Mouse (Mus musculus): Measurements from ENCODE around the gene Glt8d2. TPM values are rescaled to one million over a fixed set of nuclear protein-coding genes. Genes with fewer than 3 reads are reported as not detected.
A peak's percentile ranks its signal among the peaks of the same experiment; 100 is the strongest.
"Not testable (repeated sequence)": the region's sequence is repeated elsewhere in the genome, so short reads cannot be mapped to it uniquely, and the experiment has no call there.

Glt8d2 gene
- polyA plus RNA-seq, 1 experiment from 2014 or later = 1.2 TPM

DNA sequence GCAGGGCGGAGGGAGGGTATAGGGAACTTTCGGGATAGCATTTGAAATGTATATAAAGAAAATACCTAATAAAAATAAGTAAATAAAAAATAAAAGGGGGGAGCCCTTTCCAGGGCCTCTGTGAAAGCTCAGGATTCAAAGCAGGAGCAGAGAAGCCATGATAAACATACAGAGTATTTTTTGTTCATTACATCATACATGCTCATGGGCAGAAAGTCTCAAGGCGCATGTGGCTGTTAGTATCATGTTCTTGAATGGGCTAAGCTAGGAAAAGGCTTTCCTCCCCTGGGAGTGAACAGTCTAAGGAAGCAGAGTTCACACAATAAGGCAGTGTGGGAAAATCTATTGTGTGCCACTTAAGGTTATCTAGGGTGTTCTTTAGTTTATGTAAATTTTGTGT is 54.1 kb downstream of the Glt8d2 start:
- 93% methylated on average over 3 of the region's 3 CpGs for WGBS
- DNase-seq (ENCODE audit: low spot score) = no peak
- Histone ChIP-seq H3K36me3 (peaks cover 86% of the 10 kb centered on the region), H3K4me1 (peaks cover 3% of the 10 kb centered on the region), H3K4me3 (no peak overlapping the region), H3K27ac (no peak overlapping the region), H3K9me3 (no peaks in the 10 kb centered on the region), H3K27me3 (ENCODE audit: insufficient read depth, poor library complexity, severe bottlenecking) (no peaks in the 10 kb centered on the region)

DNA sequence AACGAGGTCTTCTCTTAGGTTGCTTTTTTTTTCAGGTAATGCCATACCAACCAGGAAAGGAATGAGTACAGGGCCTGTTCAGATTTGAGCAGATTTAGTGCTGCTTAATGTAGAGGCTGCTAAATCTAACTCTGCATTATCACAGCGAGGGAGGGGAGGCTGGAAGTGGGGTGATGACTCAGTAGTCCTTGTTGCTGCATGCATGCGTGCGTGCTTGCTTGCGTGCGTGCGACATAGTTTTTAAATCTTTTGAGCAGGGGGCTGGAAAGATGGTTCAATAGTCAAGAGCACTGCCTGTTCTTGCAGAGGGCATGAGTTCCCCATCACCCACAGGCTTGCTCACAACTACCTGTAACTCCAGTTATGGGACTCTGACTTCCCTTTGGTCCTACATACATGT is 56.1 kb downstream of the Glt8d2 start:
- no peaks in the 10 kb centered on the region for H3K9me3 ChIP-seq
- peaks cover 13% of the 10 kb centered on the region for H3K4me1 ChIP-seq
- no peak overlapping the region for H3K4me3 ChIP-seq
- 95% methylated on average over 7 of the region's 7 CpGs for WGBS
- no peaks in the 10 kb centered on the region for H3K27me3 ChIP-seq (ENCODE audit: insufficient read depth, poor library complexity, severe bottlenecking)
- H3K27ac ChIP-seq = no peak overlapping the region
- peaks cover 68% of the 10 kb centered on the region for H3K36me3 ChIP-seq
- no peak for DNase-seq (ENCODE audit: low spot score)

DNA sequence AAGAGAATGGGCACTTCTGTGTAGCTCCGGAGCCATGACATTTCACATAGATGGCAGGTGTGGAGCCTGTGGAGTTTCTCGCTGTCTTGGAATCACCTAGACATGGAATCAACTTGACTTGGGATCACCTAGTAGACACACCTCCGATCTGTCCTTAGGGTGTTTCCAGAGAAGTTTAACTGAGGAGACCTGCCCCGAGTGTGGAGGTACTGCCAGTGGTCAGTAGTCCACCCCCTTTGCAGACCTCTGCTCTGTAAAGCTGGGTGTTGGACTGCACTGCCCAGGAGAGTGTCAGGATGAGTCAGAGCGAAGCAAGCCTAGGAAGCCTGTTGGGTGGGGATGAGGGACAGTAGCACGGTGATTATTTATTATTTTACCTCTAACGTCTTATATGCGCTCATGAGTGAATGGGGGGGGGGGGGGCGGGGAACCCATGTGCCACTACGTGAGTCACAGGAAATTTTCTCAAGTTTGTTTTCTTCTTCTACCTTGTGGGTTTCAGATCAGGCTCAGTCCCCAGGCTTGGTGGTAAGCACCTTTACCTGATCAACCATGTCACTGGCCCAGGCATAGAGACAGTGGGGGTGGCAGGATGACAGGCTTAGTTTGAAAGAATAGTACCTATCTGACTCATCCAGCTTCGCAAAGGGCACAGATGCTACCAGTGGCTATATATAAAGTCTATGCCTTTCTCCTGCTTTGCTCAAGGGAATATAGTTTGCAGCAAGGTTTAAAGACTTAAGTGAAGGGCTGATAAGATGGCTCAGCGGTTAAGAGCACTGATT is 57.8 kb downstream of the Glt8d2 start:
- Histone ChIP-seq H3K4me1 (peaks cover 21% of the 10 kb centered on the region), H3K27me3 (ENCODE audit: insufficient read depth, poor library complexity, severe bottlenecking) (no peaks in the 10 kb centered on the region), H3K9me3 (no peaks in the 10 kb centered on the region), H3K27ac (no peak overlapping the region), H3K4me3 (no peak overlapping the region), H3K36me3 (peaks cover 51% of the 10 kb centered on the region)
- no peak for DNase-seq (ENCODE audit: low spot score)
- whole genome bisulfite sequencing = 93% methylated on average over 12 of the region's 12 CpGs

DNA sequence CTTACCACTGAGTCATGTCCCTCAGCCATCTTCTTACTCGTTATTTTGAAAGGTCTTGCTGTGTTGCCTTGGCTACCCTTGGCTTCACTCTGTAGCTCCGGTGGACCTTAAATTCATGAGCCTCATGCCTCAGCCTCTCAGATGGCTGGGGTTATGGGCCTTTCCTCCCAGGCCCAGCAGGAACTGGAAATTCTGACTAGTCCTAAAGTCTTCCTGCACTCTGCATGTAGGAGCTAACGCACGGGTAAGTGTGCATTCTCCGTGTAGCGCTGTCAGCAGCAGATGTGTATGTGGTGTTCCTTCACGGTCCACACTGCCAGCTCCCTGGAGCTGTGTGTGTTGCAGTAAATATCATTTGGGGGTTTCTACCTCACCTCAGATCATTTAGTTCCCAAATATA is 59.3 kb downstream of the Glt8d2 start:
- peaks cover 21% of the 10 kb centered on the region for H3K4me1 ChIP-seq
- no peak overlapping the region for H3K27ac ChIP-seq
- peak overlapping the region; percentile 77 for H3K4me3 ChIP-seq
- H3K36me3 ChIP-seq = peaks cover 38% of the 10 kb centered on the region
- no peak for DNase-seq (ENCODE audit: low spot score)
- H3K27me3 ChIP-seq (ENCODE audit: insufficient read depth, poor library complexity, severe bottlenecking) = no peaks in the 10 kb centered on the region
- 77% methylated on average over 7 of the region's 7 CpGs for WGBS
- no peaks in the 10 kb centered on the region for H3K9me3 ChIP-seq

DNA sequence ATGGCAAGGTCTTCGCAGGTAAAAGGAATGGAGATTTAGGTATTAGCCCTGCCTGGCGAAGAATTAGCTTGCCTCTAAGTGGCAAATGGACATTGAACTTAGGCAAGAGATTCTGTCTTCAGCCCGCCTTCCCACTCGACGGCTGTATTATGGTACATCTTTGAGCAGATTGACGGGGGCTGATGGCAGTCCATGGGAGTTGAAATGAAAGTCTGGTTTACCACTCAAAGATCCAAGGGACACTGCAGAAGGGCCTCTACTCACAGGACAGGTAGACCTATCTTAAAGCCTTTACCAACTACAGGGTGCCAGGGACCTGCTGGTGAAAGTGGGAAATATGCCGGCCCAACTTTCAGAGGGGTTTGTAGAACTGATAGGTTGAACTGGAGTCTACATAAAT is 60.0 kb downstream of the Glt8d2 start:
- Histone ChIP-seq H3K9me3 (no peaks in the 10 kb centered on the region), H3K4me3 (peak overlapping the region; percentile 77), H3K36me3 (peaks cover 35% of the 10 kb centered on the region), H3K4me1 (peaks cover 21% of the 10 kb centered on the region), H3K27ac (peak overlapping the region; percentile 95), H3K27me3 (ENCODE audit: insufficient read depth, poor library complexity, severe bottlenecking) (no peaks in the 10 kb centered on the region)
- 23% methylated on average over 7 of the region's 7 CpGs for WGBS
- no peak for DNase-seq (ENCODE audit: low spot score)

DNA sequence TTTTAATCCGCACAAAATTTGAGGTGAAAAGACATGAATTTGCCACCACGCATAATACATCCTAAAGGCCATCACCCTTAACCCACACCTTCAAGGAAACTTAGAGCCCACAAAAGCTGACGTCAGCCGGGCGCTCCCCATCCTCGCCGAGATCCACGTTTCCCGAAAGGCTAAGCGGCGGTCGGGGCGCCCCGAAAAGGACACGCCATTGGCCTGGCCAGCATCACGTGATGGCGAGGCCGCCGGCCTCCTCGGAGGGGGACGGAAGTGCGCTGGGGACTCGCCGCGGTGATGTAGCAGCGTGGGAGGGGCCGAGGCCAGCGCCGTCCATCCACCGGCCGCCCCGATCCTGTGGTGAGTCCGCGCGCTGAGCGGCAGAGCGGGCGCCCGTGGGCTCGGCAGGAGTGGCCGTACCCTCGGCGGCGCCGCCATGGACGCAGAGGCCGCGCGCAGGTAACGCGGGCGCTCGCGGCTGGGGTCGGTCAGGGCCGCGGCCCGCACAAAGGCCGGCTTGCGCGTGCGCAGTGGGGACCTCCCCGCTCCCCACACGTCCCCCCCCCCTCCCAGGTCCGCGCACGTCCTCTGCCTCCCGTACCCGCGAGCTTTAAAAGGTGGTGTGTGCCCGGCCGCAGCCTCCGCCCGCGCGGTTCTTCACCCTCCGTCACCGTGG is 60.7 kb downstream of the Glt8d2 start, which contains the start of gene Tdg:
Tdg (plus strand) TSS at position 243 of the 670 bp plus-strand sequence.
- Histone ChIP-seq H3K4me3 (peak within 1 kb of the TSS; percentile 77), H3K4me1 (peaks cover 21% of the 10 kb centered on the region), H3K27ac (peak within 1 kb of the TSS; percentile 95), H3K36me3 (peaks cover 27% of the 10 kb centered on the region)
- WGBS = under 1% methylated on average over 78 of the region's 78 CpGs
- DNase-seq (ENCODE audit: low spot score) = peak; percentile 98
- H3K27me3 ChIP-seq (ENCODE audit: insufficient read depth, poor library complexity, severe bottlenecking); H3K9me3 ChIP-seq: not testable (repeated sequence)

DNA sequence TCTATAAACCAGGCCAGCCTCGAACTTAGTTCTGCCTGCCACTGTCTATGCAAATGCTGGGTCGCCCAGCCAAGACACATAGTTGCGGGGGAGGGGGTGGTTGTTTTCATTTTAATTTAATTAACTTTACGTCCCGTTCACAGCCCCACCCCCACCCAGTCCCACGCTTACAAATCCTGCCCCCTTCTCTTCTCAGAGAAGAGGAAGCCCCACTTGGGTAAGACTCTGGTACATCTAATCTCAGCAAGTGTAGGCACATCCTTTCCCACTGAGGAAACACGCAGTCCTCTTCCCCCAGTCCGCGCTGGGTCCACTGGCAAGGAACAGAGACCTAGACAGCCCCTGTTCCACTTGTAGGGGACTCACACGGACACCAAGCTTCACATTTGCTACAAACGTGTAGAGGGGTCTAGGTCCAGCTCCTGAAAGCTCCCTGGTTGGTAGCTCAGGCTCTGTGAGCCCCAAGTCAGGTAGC is 61.3 kb downstream of the Glt8d2 start:
- no peak for DNase-seq (ENCODE audit: low spot score)
- Histone ChIP-seq H3K27me3 (ENCODE audit: insufficient read depth, poor library complexity, severe bottlenecking) (no peaks in the 10 kb centered on the region), H3K9me3 (no peaks in the 10 kb centered on the region), H3K36me3 (peaks cover 23% of the 10 kb centered on the region), H3K27ac (peak overlapping the region; percentile 95), H3K4me1 (peaks cover 21% of the 10 kb centered on the region), H3K4me3 (peak overlapping the region; percentile 77)
- 6% methylated on average over 11 of the region's 11 CpGs for WGBS

DNA sequence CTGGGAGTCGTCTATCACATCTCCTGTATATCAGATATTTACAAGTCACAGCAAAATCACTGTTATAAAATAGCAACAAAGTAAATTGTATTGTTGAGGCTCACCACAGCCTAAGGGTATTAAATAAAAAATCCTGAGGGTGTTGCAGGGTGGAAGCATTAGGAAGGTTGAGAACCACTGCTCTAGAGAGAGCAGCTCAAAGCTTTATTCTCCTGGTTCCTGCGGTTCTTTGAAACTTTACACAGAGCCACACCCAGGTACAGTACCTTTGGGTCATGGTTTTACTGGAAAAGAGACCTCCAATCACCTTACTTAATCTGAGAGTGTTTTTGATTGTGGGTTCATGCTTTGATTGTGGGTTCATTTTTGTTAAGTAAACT is 66.9 kb downstream of the Glt8d2 start:
- Histone ChIP-seq H3K4me3 (peak overlapping the region; percentile 71), H3K27ac (peak overlapping the region; percentile 92)
- not testable (repeated sequence) for H3K36me3 ChIP-seq; H3K9me3 ChIP-seq; H3K27me3 ChIP-seq (ENCODE audit: insufficient read depth, poor library complexity, severe bottlenecking); DNase-seq (ENCODE audit: low spot score); H3K4me1 ChIP-seq
- 5% methylated on average over 2 of the region's 2 CpGs for WGBS

DNA sequence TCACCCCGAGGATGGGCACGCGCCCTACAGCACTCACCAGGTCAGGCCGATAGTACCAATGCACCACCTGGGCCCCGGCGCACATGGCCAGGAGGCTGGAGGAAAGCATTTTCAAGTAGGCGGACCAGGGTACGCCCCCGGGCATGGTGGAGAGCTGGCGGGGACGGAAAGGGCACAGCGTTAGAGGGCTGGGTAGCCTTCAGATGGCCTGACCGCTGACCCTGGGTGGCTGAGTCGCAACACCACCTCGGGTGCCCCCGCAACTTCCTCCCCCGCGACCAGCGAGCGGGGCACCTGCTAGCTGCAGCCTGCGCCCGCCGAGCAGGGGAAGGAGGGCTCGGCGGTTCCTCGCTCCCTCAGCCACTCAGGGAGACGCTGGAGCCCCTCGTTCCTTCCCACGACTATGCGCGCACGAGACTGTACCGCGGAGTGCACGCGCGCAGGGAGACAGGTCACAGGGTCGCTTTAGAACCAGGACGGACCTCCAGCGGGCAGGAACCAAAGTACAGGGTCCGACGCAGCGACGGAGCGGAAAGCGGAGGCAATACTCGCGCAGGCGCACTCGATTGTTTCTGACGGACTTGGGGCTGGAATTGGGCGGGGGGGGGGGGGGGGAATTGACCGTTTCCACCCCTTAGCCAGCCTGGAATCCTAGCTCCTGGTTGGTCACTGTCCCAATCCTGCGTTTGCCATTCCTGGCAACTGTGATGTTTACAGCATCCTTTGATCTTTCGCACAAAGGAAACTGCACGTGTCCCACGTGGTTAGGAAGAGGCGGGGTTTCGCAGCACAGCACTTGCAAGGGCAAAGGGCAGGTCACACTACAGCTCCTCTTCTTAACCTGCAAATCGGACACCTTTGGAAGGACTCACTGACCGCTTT is 67.5 kb downstream of the Glt8d2 start, which contains the start of gene 1190007I07Rik:
1190007I07Rik (minus strand) TSS at position 558 of the 882 bp plus-strand sequence.
- Histone ChIP-seq H3K4me3 (peak within 1 kb of the TSS; percentile 71), H3K27me3 (ENCODE audit: insufficient read depth, poor library complexity, severe bottlenecking) (no peaks in the 10 kb centered on the region), H3K27ac (peak within 1 kb of the TSS; percentile 92), H3K9me3 (no peaks in the 10 kb centered on the region), H3K4me1 (peaks cover 3% of the 10 kb centered on the region; the same call in 1 of the 2 replicates), H3K36me3 (peaks cover 4% of the 10 kb centered on the region; the same call in 1 of the 2 replicates)
- under 1% methylated on average over 60 of the region's 61 CpGs for WGBS
- DNase-seq (ENCODE audit: low spot score) = peak; percentile 97

DNA sequence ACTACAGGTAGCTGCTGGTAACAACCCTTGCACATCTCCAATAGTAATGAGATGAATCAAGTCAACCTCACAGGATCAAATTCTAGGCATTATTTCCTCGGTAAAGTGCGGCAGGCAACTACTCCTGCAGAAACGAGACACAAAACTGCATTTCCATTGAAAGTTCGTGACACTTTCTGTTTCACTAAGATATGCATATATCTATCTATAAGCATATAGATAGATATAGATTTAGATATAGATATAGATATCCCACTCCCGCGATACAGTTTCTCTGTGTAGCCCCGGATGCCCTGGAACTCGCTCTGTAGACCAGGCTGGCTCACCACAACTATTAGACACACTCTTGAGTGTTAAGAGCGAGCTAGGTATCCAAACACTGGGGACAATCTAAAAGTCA is 68.2 kb downstream of the Glt8d2 start:
- H3K9me3 ChIP-seq = no peaks in the 10 kb centered on the region
- H3K36me3 ChIP-seq = peaks cover 6% of the 10 kb centered on the region; the same call in 1 of the 2 replicates
- H3K27me3 ChIP-seq (ENCODE audit: insufficient read depth, poor library complexity, severe bottlenecking) = no peaks in the 10 kb centered on the region
- H3K27ac ChIP-seq = peak overlapping the region; percentile 92
- 27% methylated on average over 9 of the region's 9 CpGs for WGBS
- H3K4me3 ChIP-seq = peak overlapping the region; percentile 71
- no peak for DNase-seq (ENCODE audit: low spot score)
- H3K4me1 ChIP-seq = peaks cover 3% of the 10 kb centered on the region; the same call in 1 of the 2 replicates
